Mouse (Mus musculus) thymus, adult 2 months (tissue): Measurements from ENCODE around the gene Lyrm9. TPM values are rescaled to one million over a fixed set of nuclear protein-coding genes. Genes with fewer than 3 reads are reported as not detected.
"Not testable (repeated sequence)": the region's sequence is repeated elsewhere in the genome, so short reads cannot be mapped to it uniquely, and the experiment has no call there.

Experiments
- DNase-seq: peaks from one replicate; pipeline ENCODE4 v3.0.0; 2021
- H3K27ac ChIP-seq: fragments of 200-500 bp; 2 replicates; pipeline ENCODE4 v1.5.1; 2012; ENCODE audit warnings: low read length, control low read depth; ENCODE audit not compliant: control insufficient read depth, insufficient read depth
- H3K27me3 ChIP-seq: fragments of 200-500 bp; 2 replicates; pipeline ENCODE4 v1.6.1; 2012; ENCODE audit warnings: mild to moderate bottlenecking, low read length, moderate library complexity, mixed read lengths; ENCODE audit not compliant: control insufficient read depth, insufficient read depth
- H3K36me3 ChIP-seq: fragments of 200-500 bp; 2 replicates; pipeline ENCODE4 v1.6.1; 2012; ENCODE audit warnings: mild to moderate bottlenecking, low read length, moderate library complexity; ENCODE audit not compliant: control insufficient read depth, insufficient read depth
- H3K4me1 ChIP-seq: fragments of 200-500 bp; replicated peaks from 2 replicates; pipeline ENCODE4 v1.6.1; 2012; ENCODE audit warnings: low read length; ENCODE audit not compliant: control insufficient read depth, insufficient read depth
- H3K4me3 ChIP-seq: fragments of 200-500 bp; 2 replicates; pipeline ENCODE4 v1.5.1; 2012; ENCODE audit warnings: mild to moderate bottlenecking, low read length, control low read depth, moderate library complexity; ENCODE audit not compliant: control insufficient read depth, insufficient read depth
- CTCF ChIP-seq: fragments of 200-500 bp; IDR thresholded peaks from 2 replicates; pipeline ENCODE4 v1.5.1; 2012; ENCODE audit warnings: mild to moderate bottlenecking, control low read depth, low read length, moderate library complexity, borderline replicate concordance; ENCODE audit not compliant: control insufficient read depth, poor library complexity, insufficient read depth; ENCODE audit errors: extremely low read depth
- POLR2A ChIP-seq: fragments of 200-500 bp; IDR thresholded peaks from 2 replicates; pipeline ENCODE4 v1.6.1; 2012; ENCODE audit warnings: mild to moderate bottlenecking, low read length, control low read depth, moderate library complexity; ENCODE audit not compliant: control insufficient read depth, poor library complexity, insufficient read depth; ENCODE audit errors: extremely low read depth
- WGBS: fragments of 180-500 bp; shearing (Covaris S2); methylation state at CpG from one replicate; pipeline ENCODE4 v1.1.7; 2018; 5-methylcytosine and 5-hydroxymethylcytosine counted together
- polyA plus RNA-seq: library from polyadenylated mRNA; depleted of rRNA; stranded (reverse); fragments of >200 nt; gene quantifications from 2 replicates; pipeline ENCODE4 v1.2.3, GENCODE M21; 2012

Gene Lyrm9
- polyA plus RNA-seq, 1 experiment, result 28.1 TPM

GRCm38 (mm10) chr11:78857611-78858010, 31.2 kb downstream of the Lyrm9 start:
- Histone ChIP-seq H3K27me3 (no peaks in the 10 kb centered on the region), H3K4me3 (no peak overlapping the region), H3K4me1 (peaks cover 4% of the 10 kb centered on the region), H3K36me3 (no peaks in the 10 kb centered on the region), H3K27ac (no peak overlapping the region)
- TF ChIP-seq CTCF, result no peak
- no peak for TF ChIP-seq POLR2A
- WGBS, result 82% methylated on average over 3 of the region's 3 CpGs
- no peak for DNase-seq

- no peaks in the 10 kb centered on the region for H3K27me3 ChIP-seq
- no peak overlapping the region for H3K27ac ChIP-seq
- peaks cover 12% of the 10 kb centered on the region for H3K4me1 ChIP-seq
- TF ChIP-seq CTCF (no peak), POLR2A (no peak)
- no peak overlapping the region for H3K4me3 ChIP-seq
- H3K36me3 ChIP-seq, result no peaks in the 10 kb centered on the region
- 96% methylated on average over 4 of the region's 4 CpGs for WGBS
- DNase-seq, result no peak
These were observed 37.5 kb downstream of the Lyrm9 start for GRCm38 (mm10) chr11:78863898-78864297.

DNA sequence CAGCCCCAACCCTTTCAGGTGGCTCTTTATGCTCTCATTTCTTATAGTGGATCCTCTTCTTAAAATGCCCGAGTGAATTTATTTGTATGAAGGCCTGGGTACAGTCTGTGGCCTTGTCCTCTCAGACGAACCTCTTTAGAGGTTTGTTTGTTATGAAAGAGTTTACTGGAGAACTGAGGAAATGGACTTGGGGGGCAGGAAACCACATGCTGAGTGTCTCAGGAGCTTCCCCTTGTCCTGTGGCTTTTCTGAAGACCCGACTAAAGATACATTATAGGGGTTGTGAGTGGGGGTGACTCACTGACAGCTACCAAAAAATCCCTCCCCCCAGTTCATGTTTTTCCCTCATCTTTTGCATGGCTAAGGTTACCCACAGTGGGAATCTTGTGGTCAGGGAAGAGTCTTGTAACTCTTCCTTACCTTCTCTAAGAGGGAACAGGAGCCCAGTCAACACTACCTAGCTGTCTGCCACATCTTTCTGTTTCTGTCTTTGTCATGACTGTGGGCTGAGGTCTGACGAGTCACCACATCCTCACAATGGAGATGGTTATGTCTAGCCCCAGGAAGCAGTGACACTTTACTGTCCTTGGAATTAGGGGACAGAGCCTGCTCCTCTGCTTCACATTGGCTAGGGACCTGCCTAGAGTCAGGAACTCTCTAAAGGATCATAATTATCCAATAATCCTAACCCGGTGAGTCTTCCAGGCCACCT, 38.3 kb downstream of the Lyrm9 start:
- Histone ChIP-seq H3K36me3 (no peaks in the 10 kb centered on the region), H3K4me1 (peaks cover 12% of the 10 kb centered on the region), H3K27me3 (no peaks in the 10 kb centered on the region), H3K4me3 (no peak overlapping the region), H3K27ac (no peak overlapping the region)
- no peak for TF ChIP-seq POLR2A
- no peak for TF ChIP-seq CTCF
- DNase-seq, result no peak
- WGBS, result 21% methylated on average over 5 of the region's 5 CpGs

DNA sequence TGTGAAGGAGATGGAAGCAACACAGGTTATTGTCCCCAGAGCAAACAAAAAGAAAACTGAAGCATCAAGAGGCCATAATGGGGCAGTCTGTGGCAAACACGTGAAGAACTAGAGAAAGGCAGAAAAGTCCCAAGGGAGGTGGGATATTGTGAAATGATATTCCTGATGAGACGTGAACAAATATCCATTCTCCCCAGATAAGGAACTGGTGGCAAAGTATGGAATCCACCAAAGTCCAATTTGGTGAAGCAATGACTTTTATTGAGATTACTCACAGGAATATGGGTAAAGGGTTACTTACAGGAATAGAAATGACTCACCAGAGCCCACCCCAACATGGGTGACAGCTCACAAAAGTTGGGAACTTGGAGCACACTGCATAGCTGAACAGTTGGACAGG, 38.9 kb downstream of the Lyrm9 start:
- DNase-seq, result no peak
- Histone ChIP-seq H3K4me1 (peaks cover 12% of the 10 kb centered on the region), H3K27ac (no peak overlapping the region), H3K4me3 (no peak overlapping the region), H3K27me3 (no peaks in the 10 kb centered on the region), H3K36me3 (no peaks in the 10 kb centered on the region)
- WGBS, result 77% methylated on average over 2 of the region's 2 CpGs
- no peak for TF ChIP-seq POLR2A
- TF ChIP-seq CTCF, result no peak

DNA sequence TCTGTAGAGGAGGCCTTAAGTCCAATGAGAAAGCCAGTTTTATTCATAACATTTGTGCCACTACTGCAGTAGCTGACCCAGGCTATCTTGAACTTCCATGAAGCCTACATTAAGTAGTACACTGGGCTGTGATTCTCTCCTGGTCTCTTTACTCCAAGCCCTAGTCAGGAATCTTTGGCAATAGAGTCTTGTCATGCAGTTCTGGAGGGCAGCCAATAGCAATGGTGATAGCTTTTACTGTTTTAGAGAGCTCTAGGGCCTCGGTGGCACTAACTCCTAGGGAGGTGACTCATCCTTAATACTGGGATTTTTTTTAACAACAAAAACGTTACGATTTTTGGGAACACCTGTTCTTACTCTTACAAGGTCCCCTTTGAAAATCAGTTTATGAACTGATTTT, 40.1 kb downstream of the Lyrm9 start:
- DNase-seq, result no peak
- WGBS, result 83% methylated on average over 3 of the region's 3 CpGs

DNA sequence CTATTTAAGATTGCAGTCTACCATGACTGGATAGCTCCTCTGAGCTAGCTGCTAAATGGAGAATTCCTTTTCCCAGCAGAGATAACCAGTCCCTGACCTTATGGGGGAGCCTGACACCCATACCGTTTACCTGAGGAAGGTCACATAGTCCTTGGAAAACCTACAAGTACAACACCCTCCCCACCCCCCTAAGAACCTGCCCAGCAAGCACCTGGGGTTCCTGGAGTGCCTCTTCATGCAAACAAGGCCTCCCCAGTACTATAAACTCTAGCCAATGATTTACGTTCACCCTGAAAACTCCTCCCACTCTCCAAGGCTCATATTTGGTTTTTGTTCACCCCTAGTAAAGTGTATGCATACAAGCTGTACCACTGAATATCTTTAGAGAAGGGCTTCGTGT, 41.3 kb downstream of the Lyrm9 start:
- 87% methylated on average over 3 of the region's 3 CpGs for WGBS
- H3K4me3 ChIP-seq, result no peak overlapping the region
- H3K4me1 ChIP-seq, result peaks cover 15% of the 10 kb centered on the region
- H3K27ac ChIP-seq, result no peak overlapping the region
- no peak for TF ChIP-seq CTCF
- no peak for TF ChIP-seq POLR2A
- H3K36me3 ChIP-seq, result no peaks in the 10 kb centered on the region
- DNase-seq, result no peak
- H3K27me3 ChIP-seq, result no peaks in the 10 kb centered on the region

More for the DNA sequence above, 40.1 kb downstream of the Lyrm9 start:
- Histone ChIP-seq H3K4me3 (no peak overlapping the region), H3K27ac (no peak overlapping the region), H3K36me3 (no peaks in the 10 kb centered on the region), H3K4me1 (peaks cover 12% of the 10 kb centered on the region), H3K27me3 (no peaks in the 10 kb centered on the region)
- no peak for TF ChIP-seq CTCF
- TF ChIP-seq POLR2A, result no peak

DNA sequence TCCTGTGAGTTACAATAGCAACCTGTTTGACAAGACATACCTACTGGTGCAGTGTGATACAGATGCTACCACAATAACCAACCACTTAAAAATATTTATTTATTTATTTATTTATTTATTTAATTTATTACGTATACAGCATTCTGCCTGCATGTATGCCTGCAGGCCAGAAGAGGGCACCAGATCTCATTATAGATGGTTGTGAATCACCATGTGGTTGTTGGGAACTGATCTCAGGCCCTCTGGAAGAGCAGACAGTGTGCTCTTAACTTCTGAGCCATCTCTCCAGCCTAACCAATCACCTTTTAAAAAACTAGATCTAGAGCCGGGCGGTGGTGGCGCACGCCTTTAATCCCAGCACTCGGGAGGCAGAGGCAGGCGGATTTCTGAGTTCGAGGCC, 42.8 kb downstream of the Lyrm9 start:
- 99% methylated on average over 8 of the region's 8 CpGs for WGBS
- H3K27ac ChIP-seq, H3K4me3 ChIP-seq, DNase-seq, H3K36me3 ChIP-seq, H3K27me3 ChIP-seq: not testable (repeated sequence)
- H3K4me1 ChIP-seq, result peaks cover 13% of the 10 kb centered on the region
